Mouse (Mus musculus) kidney, embryonic 16.5 days (tissue): ENCODE data around the gene Btc. TPM values are rescaled to one million over a fixed set of nuclear protein-coding genes. Genes with fewer than 3 reads are reported as not detected.

Source experiments
- ATAC-seq: fragments of 200-750 bp; cut with Nextera tagmentation; 2 replicates; pipeline ENCODE4 v1.8.0; 2017; ENCODE audit warnings: moderate TSS enrichment; ENCODE audit not compliant: low FRiP score, low TSS enrichment
- H3K27ac ChIP-seq: fragments of 300-500 bp; sonication (generic); 2 replicates; pipeline ENCODE4 v1.5.1; 2014; ENCODE audit warnings: low read length
- H3K27me3 ChIP-seq: fragments of 300-500 bp; sonication (generic); 2 replicates; pipeline ENCODE4 v1.6.1; 2014; ENCODE audit warnings: low read length, control low read depth, mixed read lengths; ENCODE audit not compliant: insufficient read depth
- H3K36me3 ChIP-seq: fragments of 300-500 bp; sonication (generic); 2 replicates; pipeline ENCODE4 v1.6.1; 2014; ENCODE audit warnings: low read length, control low read depth, mixed read lengths; ENCODE audit not compliant: insufficient read depth
- H3K4me1 ChIP-seq: fragments of 300-500 bp; sonication (generic); 2 replicates; pipeline ENCODE4 v1.6.1; 2014; ENCODE audit warnings: low read length, control low read depth, mixed read lengths; ENCODE audit not compliant: insufficient read depth
- H3K4me2 ChIP-seq: fragments of 300-500 bp; sonication (generic); replicated peaks from 2 replicates; pipeline ENCODE4 v1.6.1; 2014; ENCODE audit warnings: low read depth, low read length
- H3K4me3 ChIP-seq: fragments of 300-500 bp; sonication (generic); 2 replicates; pipeline ENCODE4 v1.5.1; 2014; ENCODE audit warnings: mild to moderate bottlenecking, low read length
- H3K9ac ChIP-seq: fragments of 300-500 bp; sonication (generic); replicated peaks from 2 replicates; pipeline ENCODE4 v1.6.1; 2014; ENCODE audit warnings: low read length
- H3K9me3 ChIP-seq: fragments of 300-500 bp; sonication (generic); 2 replicates; pipeline ENCODE4 v1.6.1; 2016; ENCODE audit warnings: low read length, control low read depth
- WGBS: fragments of 180-500 bp; shearing (Covaris S2); extraction: QIAGEN DNeasy Blood & Tissue Kit; methylation state at CpG from one replicate; pipeline ENCODE4 v1.1.7; 2014; 5-methylcytosine and 5-hydroxymethylcytosine counted together
- polyA plus RNA-seq: library from polyadenylated mRNA; unstranded; fragments of >200 nt; fragmentation: Nextera tagmentation; extraction: Ambion mirVana; gene quantifications from 2 replicates; pipeline ENCODE4 v1.2.1, GENCODE M21; 2015

The Btc gene
- polyA plus RNA-seq, 1 experiment from 2014 or later: 11.7 TPM

DNA sequence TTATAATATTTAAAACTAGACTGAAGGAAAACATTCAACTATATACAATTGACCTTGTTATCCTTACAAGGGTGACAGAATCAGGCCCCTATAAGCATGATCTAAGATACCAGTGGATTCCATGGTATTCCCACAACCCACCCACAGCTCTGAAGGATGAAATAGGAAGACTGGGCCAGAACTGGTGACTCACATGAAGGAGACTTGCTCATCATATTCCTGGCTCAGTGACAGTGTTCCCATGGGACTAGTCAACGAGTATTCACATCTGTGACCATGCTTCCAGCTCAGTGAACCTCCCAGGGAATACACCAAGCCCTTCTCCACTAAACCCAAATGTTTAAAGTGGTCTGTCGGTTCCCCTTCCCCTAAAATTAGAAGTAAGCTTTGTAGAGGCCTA, 27.3 kb downstream of the Btc start:
- no peak for ATAC-seq
- WGBS: 69% methylated on average over 2 of the region's 2 CpGs
- Histone ChIP-seq H3K27ac (no peak overlapping the region), H3K36me3 (no peaks in the 10 kb centered on the region), H3K27me3 (no peaks in the 10 kb centered on the region), H3K4me3 (no peak overlapping the region), H3K9ac (no peak overlapping the region), H3K9me3 (no peaks in the 10 kb centered on the region), H3K4me1 (no peaks in the 10 kb centered on the region), H3K4me2 (no peak overlapping the region)

DNA sequence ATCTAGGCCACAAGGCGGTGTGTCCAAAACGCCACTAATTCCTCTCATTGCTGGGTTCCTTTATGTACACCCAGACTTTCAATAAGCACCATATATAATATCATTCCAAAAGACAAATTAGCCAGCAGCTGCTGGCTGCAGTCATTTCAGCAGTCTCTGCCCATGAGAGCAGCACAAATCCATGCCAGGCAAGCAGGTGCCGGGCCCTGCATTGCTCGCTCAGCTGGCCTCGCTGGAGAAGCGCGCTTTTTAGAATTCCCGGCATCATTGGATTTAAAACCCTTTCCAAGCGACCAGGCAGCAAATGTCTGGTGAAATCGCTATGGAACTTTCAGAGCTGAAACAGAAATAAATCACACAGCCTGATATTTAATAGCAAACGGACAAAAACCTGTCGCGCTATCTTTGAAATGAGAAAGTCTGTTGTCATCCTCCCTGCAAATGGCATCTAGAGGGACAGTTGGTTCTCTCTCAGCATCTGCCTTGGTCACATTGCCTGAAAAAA, 34.7 kb downstream of the Btc start:
- no peak overlapping the region for H3K9ac ChIP-seq
- no peaks in the 10 kb centered on the region for H3K9me3 ChIP-seq
- H3K27ac ChIP-seq: no peak overlapping the region
- ATAC-seq: no peak
- H3K4me1 ChIP-seq: no peaks in the 10 kb centered on the region
- H3K36me3 ChIP-seq: no peaks in the 10 kb centered on the region
- H3K4me2 ChIP-seq: no peak overlapping the region
- H3K4me3 ChIP-seq: no peak overlapping the region
- no peaks in the 10 kb centered on the region for H3K27me3 ChIP-seq
- 88% methylated on average over 13 of the region's 13 CpGs for WGBS

DNA sequence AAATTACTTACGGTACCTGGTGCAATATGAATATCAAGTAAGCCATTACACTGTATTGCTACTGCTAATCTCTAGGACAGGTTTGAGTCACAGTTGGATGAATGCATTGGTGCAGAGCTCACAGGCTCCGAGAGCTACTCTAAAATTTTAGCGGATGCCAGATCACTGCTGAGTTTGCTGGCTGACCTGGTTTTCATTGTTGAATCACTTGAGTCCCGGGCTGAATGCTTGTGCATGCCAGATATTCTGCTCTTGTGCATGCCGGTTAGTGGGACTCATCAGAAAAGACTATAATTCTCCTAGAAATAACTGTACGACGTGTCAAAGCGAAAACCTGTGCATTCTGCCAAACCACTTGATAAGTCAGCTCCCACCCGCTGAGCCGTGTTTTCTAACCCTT, 35.9 kb downstream of the Btc start:
- H3K4me1 ChIP-seq: no peaks in the 10 kb centered on the region
- ATAC-seq: no peak
- no peaks in the 10 kb centered on the region for H3K36me3 ChIP-seq
- H3K27ac ChIP-seq: no peak overlapping the region
- no peak overlapping the region for H3K4me2 ChIP-seq
- no peaks in the 10 kb centered on the region for H3K9me3 ChIP-seq
- no peak overlapping the region for H3K9ac ChIP-seq
- WGBS: 80% methylated on average over 10 of the region's 10 CpGs
- H3K27me3 ChIP-seq: no peaks in the 10 kb centered on the region
- H3K4me3 ChIP-seq: no peak overlapping the region

DNA sequence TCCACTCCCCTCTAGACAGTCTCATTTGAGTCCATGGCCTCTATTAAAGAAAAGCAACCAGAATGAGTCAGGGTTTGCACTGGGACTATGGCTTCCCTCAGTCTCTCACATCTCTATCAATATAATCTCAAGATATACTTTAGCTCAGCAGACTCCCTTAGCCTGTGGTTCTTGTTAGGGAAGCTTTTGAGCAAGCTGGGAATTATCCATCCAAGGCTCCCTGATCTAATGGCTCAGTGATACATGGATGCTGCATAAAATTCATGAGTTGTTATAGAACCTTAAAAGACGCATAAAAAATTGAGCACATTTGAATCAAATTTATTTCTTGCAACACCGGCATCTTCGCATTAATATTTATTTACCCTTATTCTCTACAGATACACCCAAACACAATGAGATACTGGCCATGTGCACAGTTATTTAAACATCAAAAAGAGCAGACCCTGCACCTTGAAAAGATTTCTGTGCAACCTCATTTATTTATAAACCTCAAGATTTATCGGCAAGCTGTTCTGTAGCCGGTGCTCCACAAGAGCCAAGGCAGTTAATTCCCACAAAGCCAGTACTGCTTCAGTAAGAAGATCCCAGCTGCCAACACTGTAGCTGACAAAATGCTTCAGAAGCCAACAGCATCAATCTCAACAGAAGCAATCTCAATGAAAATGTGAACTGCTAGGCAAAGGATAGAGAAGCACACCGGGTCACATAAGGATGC, 39.4 kb downstream of the Btc start:
- Histone ChIP-seq H3K27me3 (no peaks in the 10 kb centered on the region), H3K27ac (no peak overlapping the region), H3K9ac (no peak overlapping the region), H3K9me3 (no peaks in the 10 kb centered on the region), H3K4me2 (no peak overlapping the region), H3K36me3 (no peaks in the 10 kb centered on the region), H3K4me3 (no peak overlapping the region), H3K4me1 (no peaks in the 10 kb centered on the region)
- ATAC-seq: no peak
- WGBS: 92% methylated on average over 6 of the region's 6 CpGs

DNA sequence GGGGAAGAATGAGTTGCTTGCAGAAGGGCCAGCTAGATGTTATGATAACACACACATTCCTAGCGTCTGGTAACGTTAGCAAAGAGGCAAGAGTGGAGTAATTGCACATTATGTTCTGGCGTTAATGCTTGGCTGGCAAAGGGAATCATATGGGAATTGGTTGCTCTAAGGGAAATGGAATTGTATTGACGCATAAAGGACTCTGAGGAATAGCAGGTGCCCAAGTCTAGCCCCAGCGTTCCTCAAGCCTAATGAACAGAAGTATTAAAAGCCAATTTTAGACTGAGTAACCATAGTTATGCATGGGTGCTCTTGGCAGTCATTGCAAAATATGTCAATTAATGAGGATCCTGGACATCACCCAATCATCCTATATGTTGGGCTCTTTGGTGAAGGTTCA, 50.1 kb downstream of the Btc start:
- H3K27me3 ChIP-seq: no peaks in the 10 kb centered on the region
- H3K36me3 ChIP-seq: no peaks in the 10 kb centered on the region
- no peak overlapping the region for H3K27ac ChIP-seq
- no peaks in the 10 kb centered on the region for H3K9me3 ChIP-seq
- WGBS: 54% methylated on average over 5 of the region's 5 CpGs
- no peaks in the 10 kb centered on the region for H3K4me1 ChIP-seq
- H3K9ac ChIP-seq: no peak overlapping the region
- ATAC-seq: no peak
- H3K4me3 ChIP-seq: no peak overlapping the region
- H3K4me2 ChIP-seq: no peak overlapping the region

DNA sequence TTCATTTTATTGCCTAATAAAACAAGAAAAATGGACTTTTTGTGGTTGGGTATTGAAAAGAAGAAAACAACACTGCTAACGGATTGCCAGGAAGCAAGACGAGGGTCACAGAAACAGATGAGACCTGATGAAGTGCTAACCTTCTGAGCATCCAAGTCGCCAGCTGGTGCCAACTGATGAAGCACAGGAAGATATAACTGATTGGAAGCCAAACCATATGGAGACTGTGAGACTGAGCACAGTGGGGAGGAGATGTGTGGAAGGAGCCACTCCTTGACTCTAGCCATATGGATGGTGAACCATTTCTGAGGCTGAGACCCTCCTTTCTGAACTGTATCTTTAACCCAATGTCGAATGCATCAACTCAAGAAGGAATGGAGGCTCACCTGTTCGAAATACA, 57.1 kb downstream of the Btc start:
- H3K27ac ChIP-seq: no peak overlapping the region
- H3K9ac ChIP-seq: no peak overlapping the region
- H3K4me1 ChIP-seq: no peaks in the 10 kb centered on the region
- no peak for ATAC-seq
- H3K4me2 ChIP-seq: no peak overlapping the region
- no peak overlapping the region for H3K4me3 ChIP-seq
- WGBS: 75% methylated on average over 5 of the region's 5 CpGs
- H3K9me3 ChIP-seq: no peaks in the 10 kb centered on the region
- no peaks in the 10 kb centered on the region for H3K36me3 ChIP-seq
- H3K27me3 ChIP-seq: no peaks in the 10 kb centered on the region

DNA sequence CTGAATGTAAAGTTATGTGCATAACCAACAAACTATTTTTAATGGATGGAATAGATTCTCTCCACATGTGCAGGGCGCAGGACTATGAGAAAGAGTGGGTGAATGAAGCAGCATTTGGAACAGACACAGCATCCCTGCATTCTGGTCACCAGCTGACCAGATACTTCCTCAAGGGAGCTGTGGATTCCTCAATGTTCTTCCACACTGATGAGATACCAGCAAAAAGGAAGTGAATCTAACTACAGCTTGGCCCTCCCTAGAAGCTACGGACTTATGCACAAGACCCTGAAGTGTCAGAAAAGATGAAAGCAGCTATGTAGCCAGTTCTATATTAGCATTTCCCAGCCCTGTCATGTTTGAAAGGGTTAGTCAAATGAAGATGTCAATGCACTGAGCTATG, 57.7 kb downstream of the Btc start:
- Histone ChIP-seq H3K36me3 (no peaks in the 10 kb centered on the region), H3K27me3 (no peaks in the 10 kb centered on the region), H3K9me3 (no peaks in the 10 kb centered on the region), H3K4me2 (no peak overlapping the region), H3K4me1 (no peaks in the 10 kb centered on the region), H3K9ac (no peak overlapping the region), H3K27ac (no peak overlapping the region), H3K4me3 (no peak overlapping the region)
- 78% methylated on average over 2 of the region's 2 CpGs for WGBS
- ATAC-seq: no peak

DNA sequence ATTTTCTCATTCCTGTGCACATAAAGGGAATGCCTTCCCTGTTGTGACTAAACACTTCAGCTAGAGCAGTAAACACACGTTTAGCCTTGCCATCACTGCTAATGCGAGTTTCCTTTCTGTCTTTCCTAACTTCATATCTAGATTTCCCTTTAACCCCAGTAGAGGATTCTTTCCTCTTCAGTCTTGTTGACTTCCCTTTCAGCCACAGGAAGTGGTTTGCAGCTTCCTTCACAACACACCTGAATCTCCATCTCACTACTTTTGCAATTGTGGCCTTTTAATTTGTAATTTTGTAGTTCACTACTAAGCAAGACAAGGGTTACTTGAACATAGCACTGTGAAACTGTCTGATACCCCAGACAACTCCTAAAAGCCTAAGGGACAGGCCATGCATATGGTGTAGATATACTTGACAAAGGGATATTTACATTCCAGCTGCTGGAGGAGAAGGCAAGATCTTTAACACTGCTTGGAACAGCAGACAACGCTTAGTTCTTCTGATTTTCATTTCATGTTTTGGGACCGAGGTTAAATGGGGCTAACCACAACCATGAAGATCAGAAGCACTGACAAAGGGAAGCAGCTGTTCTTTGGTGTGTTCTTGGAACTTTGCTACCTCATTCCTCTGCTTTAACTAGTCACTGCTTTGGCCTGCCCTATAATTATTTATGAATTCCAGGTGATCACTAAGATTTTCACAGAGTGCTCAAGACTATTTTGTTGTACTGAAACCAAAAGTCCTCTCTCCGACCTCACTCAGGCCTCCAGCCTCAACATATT, 60.6 kb downstream of the Btc start:
- no peaks in the 10 kb centered on the region for H3K4me1 ChIP-seq
- no peaks in the 10 kb centered on the region for H3K27me3 ChIP-seq
- H3K4me3 ChIP-seq: no peak overlapping the region
- H3K4me2 ChIP-seq: no peak overlapping the region
- no peak overlapping the region for H3K27ac ChIP-seq
- no peaks in the 10 kb centered on the region for H3K9me3 ChIP-seq
- H3K36me3 ChIP-seq: no peaks in the 10 kb centered on the region
- H3K9ac ChIP-seq: no peak overlapping the region
- 87% methylated on average over 5 of the region's 5 CpGs for WGBS
- ATAC-seq: no peak

DNA sequence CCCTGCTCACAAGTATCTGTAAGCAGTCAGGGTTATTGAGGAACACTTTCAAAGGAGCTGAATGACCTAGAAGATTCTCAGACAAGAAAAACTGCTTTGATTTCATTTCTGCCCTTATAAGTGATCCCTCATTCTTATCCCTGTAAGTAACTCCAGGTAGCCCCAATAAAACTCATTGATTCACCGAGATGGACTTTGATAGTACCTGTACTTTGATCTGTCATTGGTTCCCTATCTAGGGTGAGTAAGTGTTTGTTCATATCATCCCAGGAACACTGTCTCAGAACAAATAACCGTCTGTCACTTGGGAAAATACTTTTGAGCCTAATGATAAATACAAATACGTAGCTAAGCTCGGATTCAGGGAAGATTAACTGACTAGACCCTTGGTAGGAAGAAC, 68.6 kb downstream of the Btc start:
- WGBS: 90% methylated on average over 4 of the region's 4 CpGs

More for the DNA sequence above, 68.6 kb downstream of the Btc start:
- Histone ChIP-seq H3K4me3 (no peak overlapping the region), H3K4me2 (no peak overlapping the region), H3K9me3 (no peaks in the 10 kb centered on the region), H3K9ac (no peak overlapping the region), H3K27ac (no peak overlapping the region), H3K27me3 (no peaks in the 10 kb centered on the region), H3K4me1 (no peaks in the 10 kb centered on the region), H3K36me3 (no peaks in the 10 kb centered on the region)
- no peak for ATAC-seq
